In genomic region chr10:40247166-40247716, GRCm38 (mm10) we compare ENCODE assay signal across 8 mouse cellular contexts. TPM values are rescaled to one million over a fixed set of nuclear protein-coding genes. Genes with fewer than 3 reads are reported as not detected.
DNase-seq lines count a peak whose midpoint lies in the region; ATAC-seq lines count a peak whose summit lies in the region.

No protein-coding gene starts in this region.

- peaks cover 45% of the 10 kb centered on the region for H3K36me3 ChIP-seq in kidney, embryonic 16.5 days (ENCODE audit: insufficient read depth, low read length)
- H3K36me3 ChIP-seq in hindbrain, embryonic 10.5 days, result peaks cover 72% of the 10 kb centered on the region
- peaks cover 67% of the 10 kb centered on the region for H3K36me3 ChIP-seq in midbrain, embryonic 12.5 days

- no peaks in the 10 kb centered on the region for H3K27me3 ChIP-seq in kidney, embryonic 16.5 days (ENCODE audit: insufficient read depth, low read length)
- H3K27me3 ChIP-seq in hindbrain, embryonic 10.5 days (ENCODE audit: insufficient read depth, poor library complexity, severe bottlenecking), result no peaks in the 10 kb centered on the region
- no peaks in the 10 kb centered on the region for H3K27me3 ChIP-seq in midbrain, embryonic 12.5 days

- WGBS in kidney, embryonic 16.5 days, result 32% methylated on average over 11 of the region's 11 CpGs
- 37% methylated on average over 11 of the region's 11 CpGs for WGBS in hindbrain, embryonic 10.5 days
- 31% methylated on average over 11 of the region's 11 CpGs for WGBS in midbrain, embryonic 12.5 days

- H3K9me3 ChIP-seq in kidney, embryonic 16.5 days (ENCODE audit: low read length), result no peaks in the 10 kb centered on the region
- no peaks in the 10 kb centered on the region for H3K9me3 ChIP-seq in hindbrain, embryonic 10.5 days
- H3K9me3 ChIP-seq in midbrain, embryonic 12.5 days, result no peaks in the 10 kb centered on the region

- H3K4me1 ChIP-seq in kidney, embryonic 16.5 days (ENCODE audit: insufficient read depth, low read length), result peaks cover 8% of the 10 kb centered on the region; the same call in 1 of the 2 replicates
- no peaks in the 10 kb centered on the region for H3K4me1 ChIP-seq in brown adipose tissue, adult 24 weeks (ENCODE audit: control insufficient read depth, insufficient read depth, insufficient read length, low read length)
- peaks cover 15% of the 10 kb centered on the region for H3K4me1 ChIP-seq in hindbrain, embryonic 10.5 days (replicated peaks)
- 0 out of 2 replicates have a peak, but pooled peaks cover 8% of the 10 kb centered on the region for H3K4me1 ChIP-seq in midbrain, embryonic 12.5 days

- no peak for DNase-seq in kidney, adult 8-10 months
- peak; percentile 13 for DNase-seq in hindbrain, embryonic 10.5 days (ENCODE audit: low spot score)
- DNase-seq in spleen, postnatal 4 days (ENCODE audit: low spot score in 2 of 2), result no peak
- no peak for DNase-seq in right cerebral cortex, postnatal 4 days

- H3K4me3 ChIP-seq in kidney, embryonic 16.5 days (ENCODE audit: low read length), result peak overlapping the region; percentile 84
- peak overlapping the region; percentile 68 for H3K4me3 ChIP-seq in brown adipose tissue, adult 24 weeks (ENCODE audit: insufficient read depth, low read depth, low read length)
- H3K4me3 ChIP-seq in hindbrain, embryonic 10.5 days, result peak overlapping the region; percentile 77
- peak overlapping the region; percentile 76 for H3K4me3 ChIP-seq in midbrain, embryonic 12.5 days

- H3K4me2 ChIP-seq in kidney, embryonic 16.5 days (replicated peaks; ENCODE audit: low read depth, low read length), result peak overlapping the region; percentile 67
- peak overlapping the region; percentile 70 for H3K4me2 ChIP-seq in midbrain, embryonic 12.5 days (replicated peaks)

- peak overlapping the region; percentile 78 for H3K9ac ChIP-seq in kidney, embryonic 16.5 days (replicated peaks; ENCODE audit: low read length)
- H3K9ac ChIP-seq in midbrain, embryonic 12.5 days (replicated peaks), result no peak overlapping the region

- ATAC-seq in kidney, embryonic 16.5 days (ENCODE audit: low FRiP score, low TSS enrichment), result peak; percentile 40
- peak; percentile 40 for ATAC-seq in midbrain, embryonic 12.5 days (ENCODE audit: low FRiP score, low read depth)
- ATAC-seq in granulocyte monocyte progenitor cell, adult 5-6 weeks (replicated peaks; ENCODE audit: poor library complexity, severe bottlenecking), result no peak

- H3K27ac ChIP-seq in kidney, embryonic 16.5 days (ENCODE audit: low read length), result peak overlapping the region; percentile 73
- H3K27ac ChIP-seq in brown adipose tissue, adult 24 weeks (replicated peaks; ENCODE audit: low read depth, low read length), result peak overlapping the region; percentile 36
- peak overlapping the region; percentile 90 for H3K27ac ChIP-seq in hindbrain, embryonic 10.5 days
- H3K27ac ChIP-seq in midbrain, embryonic 12.5 days (replicated peaks), result peak overlapping the region; percentile 60

RNA-seq across cellular contexts. Expression of gene Rpf2, which starts 0.4 kb away (rescaled TPM):
- polyA plus RNA-seq in kidney, embryonic 16.5 days (2015; fragmentation: Nextera tagmentation; extraction: Ambion mirVana), result 61.1 and 71.0 TPM in 2 replicates
- 29.1 and 31.1 TPM in 2 replicates for polyA plus RNA-seq in brown adipose tissue, adult 24 weeks (2012; ENCODE audit: insufficient read depth, insufficient read length, missing spikeins)
- polyA plus RNA-seq in hindbrain, embryonic 10.5 days (2016; fragmentation: Nextera tagmentation; extraction: Ambion mirVana), result 74.8 and 91.8 TPM in 2 replicates
- polyA plus RNA-seq in midbrain, embryonic 12.5 days (2016; fragmentation: Nextera tagmentation; extraction: Ambion mirVana), result 69.5 and 71.3 TPM in 2 replicates
- 56.0 and 71.4 TPM in 2 replicates for total RNA-seq in granulocyte monocyte progenitor cell, adult 5-6 weeks (2014; fragmentation: Nextera tagmentation)
- total RNA-seq in granulocyte monocyte progenitor cell, adult 5-6 weeks (2017), result 166 and 248 TPM in 2 replicates

RNA-seq across cellular contexts. Expression of gene Gtf3c6, which starts 10.7 kb away (rescaled TPM):
- 103 and 106 TPM in 2 replicates for polyA plus RNA-seq in kidney, embryonic 16.5 days (2015; fragmentation: Nextera tagmentation; extraction: Ambion mirVana)
- polyA plus RNA-seq in brown adipose tissue, adult 24 weeks (2012; ENCODE audit: insufficient read depth, insufficient read length, missing spikeins), result 57.3 and 70.6 TPM in 2 replicates
- polyA plus RNA-seq in hindbrain, embryonic 10.5 days (2016; fragmentation: Nextera tagmentation; extraction: Ambion mirVana), result 140 and 144 TPM in 2 replicates
- polyA plus RNA-seq in midbrain, embryonic 12.5 days (2016; fragmentation: Nextera tagmentation; extraction: Ambion mirVana), result 123 and 127 TPM in 2 replicates
- total RNA-seq in granulocyte monocyte progenitor cell, adult 5-6 weeks (2014; fragmentation: Nextera tagmentation), result 79.4 and 107 TPM in 2 replicates
- total RNA-seq in granulocyte monocyte progenitor cell, adult 5-6 weeks (2017), result 199 and 236 TPM in 2 replicates

RNA-seq across cellular contexts. Expression of gene Amd1, which starts 54.7 kb away (rescaled TPM):
- polyA plus RNA-seq in kidney, embryonic 16.5 days (2015; fragmentation: Nextera tagmentation; extraction: Ambion mirVana), result 53.1 and 57.7 TPM in 2 replicates
- polyA plus RNA-seq in brown adipose tissue, adult 24 weeks (2012; ENCODE audit: insufficient read depth, insufficient read length, missing spikeins), result 25.7 and 31.6 TPM in 2 replicates
- polyA plus RNA-seq in hindbrain, embryonic 10.5 days (2016; fragmentation: Nextera tagmentation; extraction: Ambion mirVana), result 59.0 and 74.9 TPM in 2 replicates
- 59.8 TPM in 2 replicates for polyA plus RNA-seq in midbrain, embryonic 12.5 days (2016; fragmentation: Nextera tagmentation; extraction: Ambion mirVana)
- 143 and 148 TPM in 2 replicates for total RNA-seq in granulocyte monocyte progenitor cell, adult 5-6 weeks (2014; fragmentation: Nextera tagmentation)
- 169 and 203 TPM in 2 replicates for total RNA-seq in granulocyte monocyte progenitor cell, adult 5-6 weeks (2017)

Comparison
In these comparisons a context has a peak if more than half of its experiments do, and no peak if none do; other contexts are left out.
1. H3K27ac ChIP-seq: peak in every context shown above with its lines; median percentile 90 in hindbrain, embryonic 10.5 days; 73 in kidney, embryonic 16.5 days; 60 in midbrain, embryonic 12.5 days; 36 in brown adipose tissue, adult 24 weeks.